Mouse (Mus musculus) adrenal gland, adult 8-10 months (tissue): ENCODE data around the gene Fam180a. TPM values are rescaled to one million over a fixed set of nuclear protein-coding genes. Genes with fewer than 3 reads are reported as not detected.

ENCODE experiments used
- total RNA-seq, 4 experiments: library from RNA; stranded (reverse); gene quantifications; 2 replicates each; pipeline ENCODE4 v1.2.4; 2022

The Fam180a gene
- total RNA-seq, 4 experiments from 2014 or later, result 1.6 to 3.4 (median 2.8) TPM

Other genes starting within 250 kb of the Fam180a start
- gene Cnot4, start 192.4 kb downstream of the Fam180a start, total RNA-seq, result 10 to 100 TPM; 21.2 to 38.4 (median 34.8) TPM
- gene Nup205, start 148.7 kb downstream of the Fam180a start, total RNA-seq, result 10 to 100 TPM; 34.9 to 47.2 (median 40.3) TPM
- under 1 TPM; 0.17 to 0.49 (median 0.45) TPM for gene Slc13a4, start 18.0 kb downstream of the Fam180a start, total RNA-seq
- 100 to 1,000 TPM; 115 to 147 (median 119) TPM for gene Mtpn, start 213.7 kb upstream of the Fam180a start, total RNA-seq